Mouse (Mus musculus) embryonic facial prominence, embryonic 13.5 days (tissue): ENCODE results near the gene Sftpa1. TPM values are rescaled to one million over a fixed set of nuclear protein-coding genes. Genes with fewer than 3 reads are reported as not detected.

Experiments used
- ATAC-seq: fragments of 200-750 bp; cut with Nextera tagmentation; 2 replicates; pipeline ENCODE4 v1.8.0; 2017; ENCODE audit warnings: low read depth; ENCODE audit not compliant: insufficient number of reproducible peaks, insufficient read depth, low FRiP score, low TSS enrichment
- H3K27ac ChIP-seq: fragments of 300-500 bp; sonication (generic); 2 replicates; pipeline ENCODE4 v1.5.1; 2015; ENCODE audit warnings: moderate library complexity, mild to moderate bottlenecking, inconsistent platforms
- H3K27me3 ChIP-seq: fragments of 300-500 bp; sonication (generic); 2 replicates; pipeline ENCODE4 v1.6.1; 2015; ENCODE audit warnings: mild to moderate bottlenecking, inconsistent platforms
- H3K36me3 ChIP-seq: fragments of 300-500 bp; sonication (generic); 2 replicates; pipeline ENCODE4 v1.6.1; 2015; ENCODE audit warnings: mild to moderate bottlenecking, inconsistent platforms
- H3K4me1 ChIP-seq: fragments of 300-500 bp; sonication (generic); 2 replicates; pipeline ENCODE4 v1.6.1; 2015; ENCODE audit warnings: inconsistent platforms
- H3K4me2 ChIP-seq: fragments of 300-500 bp; sonication (generic); 2 replicates; pipeline ENCODE4 v1.6.1; 2015; ENCODE audit warnings: moderate library complexity, mild to moderate bottlenecking, inconsistent platforms
- H3K4me3 ChIP-seq: fragments of 300-500 bp; sonication (generic); 2 replicates; pipeline ENCODE4 v1.5.1; 2015; ENCODE audit warnings: mild to moderate bottlenecking, inconsistent platforms
- H3K9ac ChIP-seq: fragments of 300-500 bp; sonication (generic); 2 replicates; pipeline ENCODE4 v1.6.1; 2015; ENCODE audit warnings: mild to moderate bottlenecking, inconsistent platforms
- H3K9me3 ChIP-seq: fragments of 300-500 bp; sonication (generic); 2 replicates; pipeline ENCODE4 v1.6.1; 2016; ENCODE audit warnings: inconsistent platforms
- WGBS: fragments of 180-500 bp; shearing (Covaris S2); methylation state at CpG from one replicate; pipeline ENCODE4 v1.1.7; 2015; ENCODE audit warnings: mixed read lengths; 5-methylcytosine and 5-hydroxymethylcytosine counted together
- polyA plus RNA-seq: library from polyadenylated mRNA; unstranded; fragments of >200 nt; fragmentation: Nextera tagmentation; extraction: Ambion mirVana; gene quantifications from 2 replicates; pipeline ENCODE4 v1.2.1, GENCODE M21; 2015

The Sftpa1 gene
- polyA plus RNA-seq, 1 experiment from 2014 or later, result not detected

GRCm38 (mm10) chr14:41162663-41163062 lies 31.1 kb downstream of the Sftpa1 start:
- Histone ChIP-seq H3K4me1 (peaks cover 5% of the 10 kb centered on the region), H3K36me3 (no peaks in the 10 kb centered on the region), H3K27me3 (no peaks in the 10 kb centered on the region), H3K27ac (no peak overlapping the region), H3K4me2 (no peak overlapping the region), H3K9ac (no peak overlapping the region), H3K4me3 (no peak overlapping the region), H3K9me3 (no peaks in the 10 kb centered on the region)
- WGBS, result 12% methylated on average over 2 of the region's 2 CpGs
- ATAC-seq, result no peak

DNA sequence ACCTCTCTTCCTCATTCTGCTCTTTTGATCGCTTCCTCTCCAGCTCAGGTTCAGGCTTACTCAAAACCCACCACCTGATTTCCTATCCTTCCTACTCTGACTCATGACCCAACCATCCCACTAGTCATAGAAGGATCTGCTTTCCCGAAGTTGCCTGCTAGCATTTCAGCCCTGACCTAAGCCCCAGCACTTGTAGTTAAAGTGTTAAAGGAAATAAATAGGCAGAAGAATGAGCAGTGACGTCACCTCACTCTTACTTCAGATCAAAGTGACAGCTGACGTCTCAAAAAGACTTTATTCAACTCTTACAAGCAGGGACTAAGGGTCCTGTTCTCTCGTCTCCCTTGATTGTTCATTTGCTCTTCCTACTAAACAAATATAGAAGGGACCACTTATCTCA lies 35.7 kb downstream of the Sftpa1 start:
- no peak overlapping the region for H3K9ac ChIP-seq
- no peak overlapping the region for H3K27ac ChIP-seq
- no peaks in the 10 kb centered on the region for H3K9me3 ChIP-seq
- no peaks in the 10 kb centered on the region for H3K36me3 ChIP-seq
- H3K4me3 ChIP-seq, result no peak overlapping the region
- H3K4me1 ChIP-seq, result no peaks in the 10 kb centered on the region
- H3K4me2 ChIP-seq, result no peak overlapping the region
- 64% methylated on average over 5 of the region's 5 CpGs for WGBS
- H3K27me3 ChIP-seq, result no peaks in the 10 kb centered on the region
- no peak for ATAC-seq

GRCm38 (mm10) chr14:41168567-41168966 lies 37.0 kb downstream of the Sftpa1 start:
- no peak overlapping the region for H3K4me3 ChIP-seq
- no peak overlapping the region for H3K9ac ChIP-seq
- no peak for ATAC-seq
- H3K27ac ChIP-seq, result no peak overlapping the region
- no peaks in the 10 kb centered on the region for H3K9me3 ChIP-seq
- H3K4me2 ChIP-seq, result no peak overlapping the region
- no peaks in the 10 kb centered on the region for H3K36me3 ChIP-seq
- no peaks in the 10 kb centered on the region for H3K27me3 ChIP-seq
- no peaks in the 10 kb centered on the region for H3K4me1 ChIP-seq
- 79% methylated on average over 1 of the region's 1 CpGs for WGBS

DNA sequence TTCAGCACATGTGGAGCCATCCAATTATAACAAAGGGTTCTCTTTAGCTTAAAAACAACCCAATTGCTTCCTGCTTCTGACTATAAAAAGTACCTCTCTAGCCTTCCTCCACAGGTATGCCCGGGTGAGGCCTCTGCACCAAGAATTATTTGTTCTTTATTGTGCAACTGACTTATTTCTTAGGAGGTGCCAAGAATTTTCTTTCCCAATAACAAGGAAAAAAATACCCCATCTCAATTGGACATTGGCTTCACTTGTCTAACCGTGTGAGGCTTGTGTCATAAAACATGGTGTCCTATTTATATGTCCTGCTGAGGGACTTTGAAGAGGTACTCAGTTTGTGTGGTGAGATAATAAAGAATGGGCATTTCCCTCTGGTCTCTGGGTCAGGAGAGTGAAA lies 38.9 kb downstream of the Sftpa1 start:
- H3K4me1 ChIP-seq, result no peaks in the 10 kb centered on the region
- H3K36me3 ChIP-seq, result no peaks in the 10 kb centered on the region
- no peaks in the 10 kb centered on the region for H3K9me3 ChIP-seq
- ATAC-seq, result no peak
- no peak overlapping the region for H3K9ac ChIP-seq
- no peaks in the 10 kb centered on the region for H3K27me3 ChIP-seq
- no peak overlapping the region for H3K27ac ChIP-seq
- 89% methylated on average over 2 of the region's 2 CpGs for WGBS
- no peak overlapping the region for H3K4me3 ChIP-seq
- no peak overlapping the region for H3K4me2 ChIP-seq

DNA sequence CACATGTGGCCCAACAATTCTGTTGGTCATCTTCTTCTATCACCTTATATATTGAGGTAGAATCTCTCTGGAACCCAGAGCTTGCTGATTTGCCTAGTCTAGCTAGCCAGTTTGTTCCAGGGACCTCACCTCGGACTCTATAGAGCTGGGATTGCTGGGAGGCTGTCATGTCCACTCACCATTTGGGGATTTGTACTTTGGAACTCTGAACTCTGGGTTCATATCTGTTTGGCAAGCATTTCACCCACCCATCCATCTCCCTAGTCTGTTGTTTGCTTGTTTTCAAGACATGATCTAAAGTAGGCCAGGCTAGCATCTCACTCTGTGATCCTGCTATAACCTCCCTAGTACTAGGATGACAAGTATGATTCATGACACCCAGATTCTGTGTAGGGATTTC lies 43.2 kb downstream of the Sftpa1 start:
- H3K4me3 ChIP-seq, result no peak overlapping the region
- H3K9ac ChIP-seq, result no peak overlapping the region
- no peaks in the 10 kb centered on the region for H3K9me3 ChIP-seq
- H3K36me3 ChIP-seq, result no peaks in the 10 kb centered on the region
- ATAC-seq, result no peak
- WGBS, result 65% methylated on average over 1 of the region's 1 CpGs
- no peak overlapping the region for H3K27ac ChIP-seq
- H3K4me2 ChIP-seq, result no peak overlapping the region
- no peaks in the 10 kb centered on the region for H3K27me3 ChIP-seq
- no peaks in the 10 kb centered on the region for H3K4me1 ChIP-seq

DNA sequence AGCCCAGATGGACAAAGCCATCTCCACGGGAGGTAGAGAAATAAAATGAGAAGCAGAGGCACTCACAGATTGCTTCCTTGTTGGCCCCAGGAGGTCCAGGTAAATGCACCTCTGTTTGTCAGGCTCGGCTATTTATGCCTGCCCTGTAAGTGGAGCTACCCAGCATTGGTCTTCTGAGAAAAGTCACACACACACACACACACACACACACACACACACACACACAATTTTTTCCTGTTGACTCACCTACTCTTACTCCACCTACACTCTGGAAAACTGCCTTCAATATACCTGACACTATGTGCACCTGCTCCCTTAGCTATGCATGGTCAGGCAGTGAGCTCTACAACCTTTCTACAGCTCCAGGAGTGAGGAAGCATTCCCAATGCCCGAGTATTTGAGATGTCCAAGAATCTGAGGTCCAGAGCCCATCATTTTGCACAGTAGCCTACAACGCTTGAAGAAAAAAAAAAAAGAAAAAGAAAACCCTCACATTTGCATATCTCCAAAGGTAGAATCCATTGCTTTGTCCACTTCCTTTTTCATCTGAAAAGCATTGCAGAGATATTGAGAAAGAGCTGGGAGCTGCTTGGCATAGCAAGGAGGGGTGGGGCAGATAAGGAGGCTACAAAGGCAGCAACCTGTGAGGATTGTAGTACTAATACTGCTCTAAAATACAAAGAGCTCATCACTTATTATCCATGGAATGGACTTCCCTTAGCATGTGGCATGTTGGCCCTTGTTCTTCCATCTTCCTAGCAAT lies 53.7 kb downstream of the Sftpa1 start, which contains the start of gene Sftpd:
Gene Sftpd (minus strand): TSS at position 91 of the 763 bp plus-strand sequence.
- Histone ChIP-seq H3K4me3 (no peak within 1 kb of the TSS), H3K36me3 (no peaks in the 10 kb centered on the region), H3K27me3 (no peaks in the 10 kb centered on the region), H3K4me1 (no peaks in the 10 kb centered on the region), H3K27ac (no peak within 1 kb of the TSS), H3K4me2 (no peak within 1 kb of the TSS), H3K9me3 (no peaks in the 10 kb centered on the region), H3K9ac (no peak within 1 kb of the TSS)
- 66% methylated on average over 4 of the region's 4 CpGs for WGBS
- no peak for ATAC-seq

Other genes with a start within 250 kb of the Sftpa1 start
- 0.74 and 0.96 TPM in 2 replicates for gene Sh2d4b, start 238.5 kb upstream of the Sftpa1 start, polyA plus RNA-seq
- 87.6 and 91.1 TPM in 2 replicates for gene Tspan14, start 165.0 kb upstream of the Sftpa1 start, polyA plus RNA-seq
- gene Fam213a, start 118.0 kb upstream of the Sftpa1 start, polyA plus RNA-seq, result 99.4 and 119 TPM in 2 replicates
- gene Dydc2, start 62.6 kb upstream of the Sftpa1 start, polyA plus RNA-seq, result not detected in 2 replicates
- gene Dydc1, start 58.9 kb upstream of the Sftpa1 start, polyA plus RNA-seq, result not detected in 2 replicates
- 0.83 TPM in 1 of 2 replicates, not detected in the other for gene Mat1a, start 26.7 kb upstream of the Sftpa1 start, polyA plus RNA-seq
- gene Mbl1, start 19.7 kb downstream of the Sftpa1 start, polyA plus RNA-seq, result not detected in 2 replicates
- gene Sftpd, start 53.4 kb downstream of the Sftpa1 start, polyA plus RNA-seq, result not detected in 2 replicates
- 0.30 and 0.58 TPM in 2 replicates for gene Gm2832, start 147.0 kb downstream of the Sftpa1 start, polyA plus RNA-seq
- gene Gm5798, start 216.8 kb downstream of the Sftpa1 start, polyA plus RNA-seq, result not detected in 2 replicates